Mouse (Mus musculus) stomach, postnatal 0 days (tissue): Measurements from ENCODE around the gene C2cd5.

ENCODE experiments used
- CTCF ChIP-seq: IDR thresholded peaks from 2 replicates; pipeline ENCODE4 v1.5.1; 2016; ENCODE audit warnings: antibody characterized with exemption, low read depth, mild to moderate bottlenecking, moderate library complexity
- EP300 ChIP-seq: optimal IDR thresholded peaks from 2 replicates; pipeline ENCODE3; 2016; ENCODE audit warnings: antibody characterized with exemption

GRCm38 (mm10) chr6:142996887-142997286 is 103.1 kb downstream of the C2cd5 start:
- no peak for TF ChIP-seq CTCF
- no peak for TF ChIP-seq EP300
